Mouse (Mus musculus) forebrain, embryonic 11.5 days (tissue): ENCODE measurements around the gene Fkbp2. TPM values are rescaled to one million over a fixed set of nuclear protein-coding genes. Genes with fewer than 3 reads are reported as not detected.
A peak's percentile ranks its signal among the peaks of the same experiment; 100 is the strongest.

Source experiments
- ATAC-seq: fragments of 200-750 bp; cut with Nextera tagmentation; replicated peaks from 2 replicates; pipeline ENCODE4 v1.8.0; 2017; ENCODE audit warnings: moderate TSS enrichment; ENCODE audit not compliant: low FRiP score
- DNase-seq: peaks from one replicate; pipeline ENCODE4 v3.0.0-alpha.2; 2017; ENCODE audit warnings: low spot score
- H3K27ac ChIP-seq: fragments of 300-500 bp; sonication (generic); 2 replicates; pipeline ENCODE4 v1.5.1; 2014; ENCODE audit warnings: low read depth, low read length
- H3K27me3 ChIP-seq: fragments of 300-500 bp; sonication (generic); 2 replicates; pipeline ENCODE4 v1.6.1; 2014; ENCODE audit warnings: mild to moderate bottlenecking, low read length, mixed read lengths; ENCODE audit not compliant: control insufficient read depth, insufficient read depth
- H3K36me3 ChIP-seq: fragments of 300-500 bp; sonication (generic); 2 replicates; pipeline ENCODE4 v1.6.1; 2014; ENCODE audit warnings: mild to moderate bottlenecking, low read length, moderate library complexity, mixed read lengths; ENCODE audit not compliant: control insufficient read depth, insufficient read depth
- H3K4me1 ChIP-seq: fragments of 300-500 bp; sonication (generic); replicated peaks from 2 replicates; pipeline ENCODE4 v1.6.1; 2014; ENCODE audit warnings: low read length, mixed read lengths; ENCODE audit not compliant: control insufficient read depth, insufficient read depth
- H3K4me2 ChIP-seq: fragments of 300-500 bp; sonication (generic); 2 replicates; pipeline ENCODE4 v1.6.1; 2014; ENCODE audit warnings: low read depth, mild to moderate bottlenecking, low read length, moderate library complexity, mixed read lengths; ENCODE audit not compliant: severe bottlenecking
- H3K4me3 ChIP-seq: fragments of 300-500 bp; sonication (generic); 2 replicates; pipeline ENCODE4 v1.5.1; 2014; ENCODE audit warnings: low read depth, low read length
- H3K9ac ChIP-seq: fragments of 300-500 bp; sonication (generic); 2 replicates; pipeline ENCODE4 v1.6.1; 2014; ENCODE audit warnings: low read length
- H3K9me3 ChIP-seq: fragments of 300-500 bp; sonication (generic); 2 replicates; pipeline ENCODE4 v1.6.1; 2016; ENCODE audit warnings: low read length, mixed read lengths; ENCODE audit not compliant: control insufficient read depth
- WGBS: fragments of 180-500 bp; shearing (Covaris S2); extraction: QIAGEN DNeasy Blood & Tissue Kit; methylation state at CpG from one replicate; pipeline ENCODE4 v1.1.7; 2014; 5-methylcytosine and 5-hydroxymethylcytosine counted together
- polyA plus RNA-seq: library from polyadenylated mRNA; unstranded; fragments of >200 nt; fragmentation: Nextera tagmentation; extraction: Ambion mirVana; gene quantifications from 2 replicates; pipeline ENCODE4 v1.2.1, GENCODE M21; 2014

The Fkbp2 gene
- polyA plus RNA-seq, 1 experiment from 2014 or later: 65.4 TPM

GRCm38 (mm10) chr19:6975537-6976521 is 4.5 kb downstream of the Fkbp2 start, which contains the start of gene Plcb3:
Gene Plcb3, minus strand, starts transcription at chr19:6976470.
- DNase-seq (peak; percentile 82), ATAC-seq (no peak)
- no peaks in the 10 kb centered on the region for H3K9me3 ChIP-seq
- H3K36me3 ChIP-seq: no peaks in the 10 kb centered on the region; the same call in 1 of the 2 replicates
- H3K9ac ChIP-seq: peak within 1 kb of the TSS; percentile 94
- peak within 1 kb of the TSS; percentile 90 for H3K27ac ChIP-seq
- H3K4me2 ChIP-seq: peak within 1 kb of the TSS; percentile 92
- under 1% methylated on average over 16 of the region's 16 CpGs for WGBS
- peaks cover 24% of the 10 kb centered on the region for H3K4me1 ChIP-seq
- H3K4me3 ChIP-seq: peak within 1 kb of the TSS; percentile 86
- H3K27me3 ChIP-seq: no peaks in the 10 kb centered on the region

- DNase-seq: peak; percentile 96
- H3K4me1 ChIP-seq: peaks cover 32% of the 10 kb centered on the region
- H3K9ac ChIP-seq: peak within 1 kb of the TSS; percentile 94
- peak within 1 kb of the TSS; percentile 86 for H3K4me3 ChIP-seq
- peaks cover 2% of the 10 kb centered on the region; the same call in 1 of the 2 replicates for H3K27me3 ChIP-seq
- H3K4me2 ChIP-seq: peak within 1 kb of the TSS; percentile 92
- peak; percentile 69 for ATAC-seq
- H3K9me3 ChIP-seq: no peaks in the 10 kb centered on the region
- H3K36me3 ChIP-seq: no peaks in the 10 kb centered on the region; the same call in 1 of the 2 replicates
- H3K27ac ChIP-seq: peak within 1 kb of the TSS; percentile 90
- under 1% methylated on average over 76 of the region's 84 CpGs for WGBS
Observed at GRCm38 (mm10) chr19:6974211-6975205, 5.8 kb downstream of the Fkbp2 start, which contains the start of gene Ppp1r14b. Gene Ppp1r14b, plus strand, starts transcription at chr19:6974968.

- Histone ChIP-seq H3K36me3 (no peaks in the 10 kb centered on the region; the same call in 1 of the 2 replicates), H3K4me2 (peak overlapping the region; percentile 92), H3K4me3 (peak overlapping the region; percentile 86), H3K27ac (no peak overlapping the region), H3K27me3 (peaks cover 2% of the 10 kb centered on the region; the same call in 1 of the 2 replicates), H3K9me3 (no peaks in the 10 kb centered on the region), H3K4me1 (peaks cover 27% of the 10 kb centered on the region), H3K9ac (peak overlapping the region; percentile 94)
- WGBS: 40% methylated on average over 12 of the region's 12 CpGs
- DNase-seq: no peak
- no peak for ATAC-seq
Observed at GRCm38 (mm10) chr19:6973581-6974190, 6.6 kb downstream of the Fkbp2 start.

GRCm38 (mm10) chr19:6972247-6972917 is 7.9 kb downstream of the Fkbp2 start:
- Histone ChIP-seq H3K27ac (no peak overlapping the region), H3K4me3 (no peak overlapping the region), H3K4me1 (peaks cover 19% of the 10 kb centered on the region), H3K27me3 (peaks cover 2% of the 10 kb centered on the region; the same call in 1 of the 2 replicates), H3K9ac (no peak overlapping the region), H3K36me3 (no peaks in the 10 kb centered on the region; the same call in 1 of the 2 replicates), H3K9me3 (no peaks in the 10 kb centered on the region), H3K4me2 (no peak overlapping the region)
- DNase-seq (no peak), ATAC-seq (no peak)
- WGBS: 88% methylated on average over 13 of the region's 13 CpGs

GRCm38 (mm10) chr19:6971644-6972043 is 8.7 kb downstream of the Fkbp2 start:
- Histone ChIP-seq H3K4me3 (no peak overlapping the region), H3K27me3 (peaks cover 2% of the 10 kb centered on the region; the same call in 1 of the 2 replicates), H3K4me2 (no peak overlapping the region), H3K27ac (no peak overlapping the region; the same call in 1 of the 2 replicates), H3K9ac (no peak overlapping the region), H3K9me3 (no peaks in the 10 kb centered on the region), H3K36me3 (no peaks in the 10 kb centered on the region; the same call in 1 of the 2 replicates), H3K4me1 (peaks cover 15% of the 10 kb centered on the region)
- WGBS: 44% methylated on average over 6 of the region's 6 CpGs
- DNase-seq (no peak), ATAC-seq (no peak)

GRCm38 (mm10) chr19:6970460-6971085 is 9.7 kb downstream of the Fkbp2 start:
- Histone ChIP-seq H3K9ac (peak overlapping the region; percentile 12), H3K9me3 (no peaks in the 10 kb centered on the region), H3K27ac (no peak overlapping the region), H3K27me3 (peaks cover 2% of the 10 kb centered on the region; the same call in 1 of the 2 replicates), H3K4me2 (peak overlapping the region; percentile 51), H3K4me3 (no peak overlapping the region), H3K4me1 (peaks cover 10% of the 10 kb centered on the region), H3K36me3 (no peaks in the 10 kb centered on the region)
- 18% methylated on average over 11 of the region's 11 CpGs for WGBS
- no peak for DNase-seq
- ATAC-seq: no peak

GRCm38 (mm10) chr19:6969665-6970381 is 10.5 kb downstream of the Fkbp2 start:
- Histone ChIP-seq H3K4me1 (peaks cover 10% of the 10 kb centered on the region), H3K27ac (no peak overlapping the region), H3K36me3 (no peaks in the 10 kb centered on the region), H3K4me2 (peak overlapping the region; percentile 51), H3K4me3 (peak overlapping the region; percentile 45), H3K9ac (peak overlapping the region; percentile 55), H3K9me3 (no peaks in the 10 kb centered on the region), H3K27me3 (peaks cover 2% of the 10 kb centered on the region; the same call in 1 of the 2 replicates)
- DNase-seq (peak; percentile 85), ATAC-seq (peak; percentile 57)
- WGBS: 1% methylated on average over 54 of the region's 55 CpGs
